Mouse (Mus musculus): ENCODE results near the gene Slc17a9. TPM values are rescaled to one million over a fixed set of nuclear protein-coding genes. Genes with fewer than 3 reads are reported as not detected.

Slc17a9 gene
- polyA plus RNA-seq, 2 experiments, result 2.2 to 3.4 TPM

- H3K4me1 ChIP-seq (ENCODE audit: control insufficient read depth, insufficient read depth, low read length), result no peaks in the 10 kb centered on the region
- TF ChIP-seq POLR2A (IDR thresholded peaks at IDR 0.05; ENCODE audit: borderline replicate concordance, extremely low read depth, insufficient read depth, insufficient read length), result no peak
- no peak overlapping the region for H3K4me3 ChIP-seq (replicated peaks; ENCODE audit: low read length)
- ATAC-seq (ENCODE audit: low FRiP score, low read depth) (no peak), DNase-seq (ENCODE audit: low spot score) (no peak)
- 94% methylated on average over 4 of the region's 4 CpGs for WGBS
- no peak overlapping the region for H3K9ac ChIP-seq (ENCODE audit: low read depth, low read length, severe bottlenecking)
- H3K4me2 ChIP-seq (replicated peaks; ENCODE audit: low read depth, low read length, severe bottlenecking), result no peak overlapping the region
- peaks cover 94% of the 10 kb centered on the region for H3K36me3 ChIP-seq (ENCODE audit: control insufficient read depth, insufficient read depth, low read length)
- no peak overlapping the region for H3K27ac ChIP-seq (replicated peaks; ENCODE audit: low read depth, low read length)
- H3K9me3 ChIP-seq (ENCODE audit: control insufficient read depth, low read length), result no peaks in the 10 kb centered on the region
- H3K27me3 ChIP-seq (ENCODE audit: control insufficient read depth, insufficient read depth, low read length), result no peaks in the 10 kb centered on the region
Measured at GRCm38 (mm10) chr2:180684031-180684430, 41.0 kb upstream of the Slc17a9 start.

- no peaks in the 10 kb centered on the region for H3K27me3 ChIP-seq (ENCODE audit: control insufficient read depth, insufficient read depth, low read length)
- H3K4me2 ChIP-seq (replicated peaks; ENCODE audit: low read depth, low read length, severe bottlenecking), result no peak overlapping the region
- no peak overlapping the region for H3K9ac ChIP-seq (ENCODE audit: low read depth, low read length, severe bottlenecking)
- H3K36me3 ChIP-seq (ENCODE audit: control insufficient read depth, insufficient read depth, low read length), result peaks cover 62% of the 10 kb centered on the region
- WGBS, result 79% methylated on average over 5 of the region's 5 CpGs
- DNase-seq (ENCODE audit: low spot score), result no peak
- H3K4me3 ChIP-seq (replicated peaks; ENCODE audit: low read length), result no peak overlapping the region
- H3K9me3 ChIP-seq (ENCODE audit: control insufficient read depth, low read length), result no peaks in the 10 kb centered on the region
- TF ChIP-seq POLR2A (IDR thresholded peaks at IDR 0.05; ENCODE audit: borderline replicate concordance, extremely low read depth, insufficient read depth, insufficient read length), result no peak
- no peak for ATAC-seq (ENCODE audit: low FRiP score, low read depth)
- H3K27ac ChIP-seq (replicated peaks; ENCODE audit: low read depth, low read length), result no peak overlapping the region
- H3K4me1 ChIP-seq (ENCODE audit: control insufficient read depth, insufficient read depth, low read length), result no peaks in the 10 kb centered on the region
Measured at GRCm38 (mm10) chr2:180689841-180690240, 35.2 kb upstream of the Slc17a9 start.

- H3K4me3 ChIP-seq (replicated peaks; ENCODE audit: low read length), result no peak overlapping the region
- H3K27ac ChIP-seq (replicated peaks; ENCODE audit: low read depth, low read length), result no peak overlapping the region
- no peak for DNase-seq (ENCODE audit: low spot score)
- no peaks in the 10 kb centered on the region for H3K27me3 ChIP-seq (ENCODE audit: control insufficient read depth, insufficient read depth, low read length)
- no peak for ATAC-seq (ENCODE audit: low FRiP score, low read depth)
- no peaks in the 10 kb centered on the region; the same call in 1 of the 2 replicates for H3K4me1 ChIP-seq (ENCODE audit: control insufficient read depth, insufficient read depth, low read length)
- H3K4me2 ChIP-seq (replicated peaks; ENCODE audit: low read depth, low read length, severe bottlenecking), result no peak overlapping the region
- no peaks in the 10 kb centered on the region for H3K9me3 ChIP-seq (ENCODE audit: control insufficient read depth, low read length)
- no peak overlapping the region for H3K9ac ChIP-seq (ENCODE audit: low read depth, low read length, severe bottlenecking)
- H3K36me3 ChIP-seq (ENCODE audit: control insufficient read depth, insufficient read depth, low read length), result peaks cover 34% of the 10 kb centered on the region
- no peak for TF ChIP-seq POLR2A (IDR thresholded peaks at IDR 0.05; ENCODE audit: borderline replicate concordance, extremely low read depth, insufficient read depth, insufficient read length)
- 6% methylated on average over 1 of the region's 1 CpGs for WGBS
Measured at GRCm38 (mm10) chr2:180692630-180693029, 32.4 kb upstream of the Slc17a9 start.

DNA sequence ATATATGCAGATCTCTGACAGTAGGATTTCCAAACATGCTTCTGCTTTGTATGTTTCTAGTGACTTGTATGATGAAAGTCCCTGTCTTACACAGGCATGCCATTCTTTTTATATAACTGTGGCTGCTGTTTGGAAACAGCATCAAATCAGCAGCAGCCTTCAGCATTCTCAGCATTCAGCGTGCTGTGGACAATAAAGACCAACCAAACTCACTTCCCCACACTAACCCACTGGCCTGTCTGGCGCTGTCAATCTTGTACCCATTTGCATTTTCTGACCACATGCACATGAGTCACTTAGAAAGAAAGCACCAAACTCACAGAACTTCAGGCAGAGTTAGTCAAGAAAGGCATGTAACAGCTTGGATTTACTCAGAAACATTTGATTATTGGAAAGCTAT is 29.9 kb upstream of the Slc17a9 start:
- WGBS, result 86% methylated on average over 2 of the region's 2 CpGs

GRCm38 (mm10) chr2:180700457-180700856 is 24.6 kb upstream of the Slc17a9 start:
- DNase-seq (ENCODE audit: low spot score) (no peak), ATAC-seq (ENCODE audit: low FRiP score, low read depth) (no peak)
- Histone ChIP-seq H3K27ac (replicated peaks; ENCODE audit: low read depth, low read length) (no peak overlapping the region), H3K4me2 (replicated peaks; ENCODE audit: low read depth, low read length, severe bottlenecking) (peak overlapping the region; percentile 94), H3K4me3 (replicated peaks; ENCODE audit: low read length) (peak overlapping the region; percentile 93), H3K4me1 (ENCODE audit: control insufficient read depth, insufficient read depth, low read length) (peaks cover 25% of the 10 kb centered on the region), H3K27me3 (ENCODE audit: control insufficient read depth, insufficient read depth, low read length) (no peaks in the 10 kb centered on the region), H3K36me3 (ENCODE audit: control insufficient read depth, insufficient read depth, low read length) (no peaks in the 10 kb centered on the region), H3K9ac (ENCODE audit: low read depth, low read length, severe bottlenecking) (peak overlapping the region; percentile 97), H3K9me3 (ENCODE audit: control insufficient read depth, low read length) (no peaks in the 10 kb centered on the region)
- TF ChIP-seq POLR2A (IDR thresholded peaks at IDR 0.05; ENCODE audit: borderline replicate concordance, extremely low read depth, insufficient read depth, insufficient read length), result no peak
- 77% methylated on average over 5 of the region's 5 CpGs for WGBS

More for the DNA sequence above, 29.9 kb upstream of the Slc17a9 start:
- H3K4me1 ChIP-seq (ENCODE audit: control insufficient read depth, insufficient read depth, low read length), result peaks cover 7% of the 10 kb centered on the region
- no peak for ATAC-seq (ENCODE audit: low FRiP score, low read depth)
- H3K27ac ChIP-seq (replicated peaks; ENCODE audit: low read depth, low read length), result no peak overlapping the region
- no peaks in the 10 kb centered on the region for H3K27me3 ChIP-seq (ENCODE audit: control insufficient read depth, insufficient read depth, low read length)
- H3K4me3 ChIP-seq (replicated peaks; ENCODE audit: low read length), result no peak overlapping the region
- TF ChIP-seq POLR2A (IDR thresholded peaks at IDR 0.05; ENCODE audit: borderline replicate concordance, extremely low read depth, insufficient read depth, insufficient read length), result no peak
- H3K9ac ChIP-seq (ENCODE audit: low read depth, low read length, severe bottlenecking), result no peak overlapping the region
- no peak for DNase-seq (ENCODE audit: low spot score)
- no peak overlapping the region for H3K4me2 ChIP-seq (replicated peaks; ENCODE audit: low read depth, low read length, severe bottlenecking)
- H3K36me3 ChIP-seq (ENCODE audit: control insufficient read depth, insufficient read depth, low read length), result peaks cover 8% of the 10 kb centered on the region
- H3K9me3 ChIP-seq (ENCODE audit: control insufficient read depth, low read length), result no peaks in the 10 kb centered on the region

Measured in limb, embryonic 14.5 days (tissue).